Mouse (Mus musculus): ENCODE data around the gene Dop1b. TPM values are rescaled to one million over a fixed set of nuclear protein-coding genes. Genes with fewer than 3 reads are reported as not detected.
"Not testable (repeated sequence)": the region's sequence is repeated elsewhere in the genome, so short reads cannot be mapped to it uniquely, and the experiment has no call there.

Dop1b gene
- polyA plus RNA-seq, 1 experiment: 13.4 TPM

DNA sequence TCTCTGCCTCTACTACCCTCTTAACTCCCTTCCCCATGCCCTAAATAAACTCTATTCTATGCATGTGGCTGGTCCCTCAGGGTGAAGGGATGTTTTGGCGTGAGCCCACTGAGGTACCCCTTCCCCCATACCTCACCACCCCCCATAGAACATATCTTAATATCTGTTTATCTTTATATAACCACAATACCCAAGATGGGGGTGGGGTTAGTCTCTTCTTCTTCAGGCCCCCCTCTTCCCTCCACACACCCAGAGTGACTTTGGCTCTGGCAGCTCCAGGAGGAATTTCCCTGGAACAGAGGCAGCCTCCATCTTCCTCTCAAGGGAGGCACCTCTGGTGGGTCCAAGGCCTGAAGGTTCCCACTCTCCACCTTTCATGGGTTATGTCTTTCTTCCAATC is 108.3 kb downstream of the Dop1b start:
- Histone ChIP-seq H3K4me3 (no peak overlapping the region), H3K27me3 (ENCODE audit: control insufficient read depth, insufficient read depth, insufficient read length) (no peaks in the 10 kb centered on the region), H3K4me2 (ENCODE audit: low read depth) (no peak overlapping the region), H3K79me2 (ENCODE audit: control insufficient read depth, insufficient read depth) (no peaks in the 10 kb centered on the region), H3K36me3 (ENCODE audit: control insufficient read depth, insufficient read depth) (no peaks in the 10 kb centered on the region), H3ac (ENCODE audit: control insufficient read depth, insufficient read length) (no peak overlapping the region)
- no peak for TF ChIP-seq MYOG (IDR thresholded peaks at IDR 0.05; ENCODE audit: control insufficient read depth in 1 of 3, insufficient read depth in 1 of 3, insufficient read length in 2 of 3, low read depth in 2 of 3)
- TF ChIP-seq SRF (IDR thresholded peaks at IDR 0.05; ENCODE audit: control insufficient read depth, insufficient read length, low read depth): no peak
- TF ChIP-seq TCF12 (IDR thresholded peaks at IDR 0.05; ENCODE audit: insufficient read depth, poor library complexity, severe bottlenecking): no peak
- TF ChIP-seq MYOD1 (IDR thresholded peaks at IDR 0.05; ENCODE audit: control insufficient read depth in 1 of 3, insufficient read length in 2 of 3, low read depth in 2 of 3): no peak
- no peak for TF ChIP-seq REST (IDR thresholded peaks at IDR 0.05; ENCODE audit: insufficient read depth, insufficient read length)
- TF ChIP-seq USF1 (IDR thresholded peaks at IDR 0.05; ENCODE audit: low read depth): no peak
- TF ChIP-seq E2F4 (IDR thresholded peaks at IDR 0.05; ENCODE audit: insufficient read depth): no peak
- TF ChIP-seq CEBPB (IDR thresholded peaks at IDR 0.05; ENCODE audit: insufficient read depth, poor library complexity, severe bottlenecking): no peak
- no peak for TF ChIP-seq POLR2AphosphoS2 (IDR thresholded peaks at IDR 0.05; ENCODE audit: insufficient read length, low read depth)
- no peak for TF ChIP-seq POLR2A (IDR thresholded peaks at IDR 0.05; ENCODE audit: insufficient read length, low read depth)
- no peak for TF ChIP-seq TCF3 (IDR thresholded peaks at IDR 0.05; ENCODE audit: insufficient read length, low read depth)
- TF ChIP-seq MAX (IDR thresholded peaks at IDR 0.05; ENCODE audit: low read depth): no peak

DNA sequence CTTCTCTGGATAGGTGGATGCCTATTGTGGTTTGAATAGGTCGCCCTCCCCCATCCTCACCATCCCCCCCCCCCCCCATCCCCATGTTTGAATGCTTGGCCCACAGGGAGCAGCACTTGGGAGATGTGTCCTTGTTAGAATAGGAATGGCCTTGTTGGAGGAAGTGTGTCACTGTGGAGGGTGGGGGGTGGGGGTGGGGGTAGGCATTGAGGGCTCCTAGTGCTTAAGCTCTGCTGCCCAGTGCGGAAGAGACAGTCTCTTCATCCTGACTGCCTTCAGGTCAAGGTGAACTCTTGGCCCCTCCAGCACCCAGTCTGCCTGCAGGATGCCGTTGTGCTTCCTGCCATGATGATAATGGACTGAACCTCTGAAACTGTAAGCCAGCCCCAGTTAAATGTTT is 110.0 kb downstream of the Dop1b start:
- Histone ChIP-seq H3K79me2 (ENCODE audit: control insufficient read depth, insufficient read depth) (no peaks in the 10 kb centered on the region), H3K36me3 (ENCODE audit: control insufficient read depth, insufficient read depth) (no peaks in the 10 kb centered on the region), H3ac (ENCODE audit: control insufficient read depth, insufficient read length) (no peak overlapping the region), H3K4me3 (no peak overlapping the region), H3K27me3 (ENCODE audit: control insufficient read depth, insufficient read depth, insufficient read length) (no peaks in the 10 kb centered on the region), H3K4me2 (ENCODE audit: low read depth) (no peak overlapping the region)
- TF ChIP-seq E2F4 (IDR thresholded peaks at IDR 0.05; ENCODE audit: insufficient read depth) (no peak), POLR2AphosphoS2 (IDR thresholded peaks at IDR 0.05; ENCODE audit: insufficient read length, low read depth) (no peak), USF1 (IDR thresholded peaks at IDR 0.05; ENCODE audit: low read depth) (no peak), REST (IDR thresholded peaks at IDR 0.05; ENCODE audit: insufficient read depth, insufficient read length) (no peak), MAX (IDR thresholded peaks at IDR 0.05; ENCODE audit: low read depth) (no peak), MYOD1 (IDR thresholded peaks at IDR 0.05; ENCODE audit: control insufficient read depth in 1 of 3, insufficient read length in 2 of 3, low read depth in 2 of 3) (no peak), SRF (IDR thresholded peaks at IDR 0.05; ENCODE audit: control insufficient read depth, insufficient read length, low read depth) (no peak), MYOG (IDR thresholded peaks at IDR 0.05; ENCODE audit: control insufficient read depth in 1 of 3, insufficient read depth in 1 of 3, insufficient read length in 2 of 3, low read depth in 2 of 3) (no peak)

DNA sequence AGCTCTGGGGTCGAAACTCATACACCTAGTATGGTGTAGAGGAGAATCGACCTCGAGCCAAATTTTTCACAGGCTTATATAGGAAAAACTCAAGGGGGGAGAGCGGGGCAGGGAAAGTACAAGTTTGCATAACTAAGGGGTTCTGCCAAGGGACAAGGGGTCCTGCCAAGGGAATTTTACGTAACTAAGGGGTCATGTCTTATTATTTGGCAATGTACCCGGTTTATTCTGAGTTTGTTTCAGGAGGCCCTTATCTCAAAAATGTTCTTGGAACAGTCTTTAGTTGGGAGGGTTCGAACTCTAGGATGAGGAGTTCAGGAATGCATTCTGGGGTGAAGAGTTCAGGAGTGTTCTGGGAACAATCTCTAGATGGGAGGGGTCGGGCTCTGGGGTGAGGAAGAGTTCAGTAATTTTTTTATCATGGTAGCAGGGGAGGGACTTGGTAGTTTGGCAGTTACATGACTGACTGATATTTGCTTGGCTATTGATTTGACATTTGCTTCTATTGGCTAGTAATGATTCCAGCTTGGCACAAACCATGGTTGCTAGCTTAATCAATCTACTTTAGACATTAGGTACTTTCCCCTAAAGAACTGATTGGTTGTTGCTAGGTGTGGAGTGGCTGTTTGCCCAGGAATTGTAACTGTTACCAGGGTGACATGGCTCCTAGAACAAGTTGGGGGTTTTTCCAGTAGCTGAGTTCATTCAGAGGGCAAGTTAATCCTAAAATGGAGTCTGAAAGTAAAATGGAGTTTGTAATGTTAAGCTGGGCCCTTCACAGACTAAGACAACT is 110.9 kb downstream of the Dop1b start:
- not testable (repeated sequence) for H3K27me3 ChIP-seq (ENCODE audit: control insufficient read depth, insufficient read depth, insufficient read length)

DNA sequence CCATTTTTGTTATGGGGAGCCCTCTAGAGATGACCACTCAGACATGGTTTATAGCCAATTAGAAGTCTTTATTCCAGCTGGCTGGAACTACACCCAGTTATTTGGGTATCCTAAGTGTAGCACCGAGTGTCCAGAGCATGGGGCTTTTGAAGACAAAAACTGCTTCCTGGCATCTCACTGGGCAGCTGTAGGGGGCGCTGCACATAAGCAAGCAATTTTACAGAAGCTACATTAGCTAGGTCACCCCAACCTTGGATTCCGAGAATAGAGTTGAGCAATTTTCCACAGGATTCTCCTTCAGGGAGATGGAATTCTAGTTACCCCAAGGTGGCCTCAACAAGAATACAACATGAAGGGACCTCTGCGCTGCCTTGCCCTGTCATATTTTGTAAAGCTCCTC is 113.1 kb downstream of the Dop1b start:
- H3K4me3 ChIP-seq: no peak overlapping the region
- no peak for TF ChIP-seq MYOD1 (IDR thresholded peaks at IDR 0.05; ENCODE audit: control insufficient read depth in 1 of 3, insufficient read length in 2 of 3, low read depth in 2 of 3)
- TF ChIP-seq MYOG (IDR thresholded peaks at IDR 0.05; ENCODE audit: control insufficient read depth in 1 of 3, insufficient read depth in 1 of 3, insufficient read length in 2 of 3, low read depth in 2 of 3): no peak
- TF ChIP-seq USF1 (IDR thresholded peaks at IDR 0.05; ENCODE audit: low read depth): no peak
- TF ChIP-seq TCF3 (IDR thresholded peaks at IDR 0.05; ENCODE audit: insufficient read length, low read depth): no peak
- no peak for TF ChIP-seq POLR2A (IDR thresholded peaks at IDR 0.05; ENCODE audit: insufficient read length, low read depth)
- TF ChIP-seq CEBPB (IDR thresholded peaks at IDR 0.05; ENCODE audit: insufficient read depth, poor library complexity, severe bottlenecking): no peak
- no peak for TF ChIP-seq E2F4 (IDR thresholded peaks at IDR 0.05; ENCODE audit: insufficient read depth)
- TF ChIP-seq SRF (IDR thresholded peaks at IDR 0.05; ENCODE audit: control insufficient read depth, insufficient read length, low read depth): no peak
- no peak for TF ChIP-seq REST (IDR thresholded peaks at IDR 0.05; ENCODE audit: insufficient read depth, insufficient read length)
- no peak for TF ChIP-seq TCF12 (IDR thresholded peaks at IDR 0.05; ENCODE audit: insufficient read depth, poor library complexity, severe bottlenecking)
- TF ChIP-seq POLR2AphosphoS2 (IDR thresholded peaks at IDR 0.05; ENCODE audit: insufficient read length, low read depth): no peak
- TF ChIP-seq MAX (IDR thresholded peaks at IDR 0.05; ENCODE audit: low read depth): no peak
- H3ac ChIP-seq (ENCODE audit: control insufficient read depth, insufficient read length): no peak overlapping the region
- H3K79me2 ChIP-seq (ENCODE audit: control insufficient read depth, insufficient read depth): no peaks in the 10 kb centered on the region
- H3K4me2 ChIP-seq (ENCODE audit: low read depth): no peak overlapping the region
- H3K36me3 ChIP-seq (ENCODE audit: control insufficient read depth, insufficient read depth): no peaks in the 10 kb centered on the region
- no peaks in the 10 kb centered on the region for H3K27me3 ChIP-seq (ENCODE audit: control insufficient read depth, insufficient read depth, insufficient read length)

More for the DNA sequence above, 110.9 kb downstream of the Dop1b start:
- not testable (repeated sequence) for H3K79me2 ChIP-seq (ENCODE audit: control insufficient read depth, insufficient read depth); H3K4me2 ChIP-seq (ENCODE audit: low read depth); H3K4me3 ChIP-seq; H3K36me3 ChIP-seq (ENCODE audit: control insufficient read depth, insufficient read depth); H3ac ChIP-seq (ENCODE audit: control insufficient read depth, insufficient read length)

DNA sequence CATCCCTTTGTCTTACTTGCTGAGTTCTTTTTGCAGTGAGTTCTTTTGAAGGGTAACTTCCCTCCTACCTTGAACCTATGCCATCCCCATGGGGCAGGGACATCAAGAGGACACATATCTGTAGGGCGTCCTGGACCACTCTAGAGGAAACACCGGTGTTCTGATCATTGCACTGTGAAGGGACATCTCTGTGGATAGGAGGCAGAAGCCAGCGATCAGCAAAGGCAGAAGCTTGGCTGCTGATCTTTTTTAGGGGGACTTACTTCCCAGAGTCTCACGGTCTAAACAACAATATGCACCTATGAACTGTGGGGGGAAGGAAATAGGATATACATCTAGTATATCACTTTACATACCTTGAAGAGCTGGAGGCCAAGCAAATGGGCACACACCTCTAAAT is 113.8 kb downstream of the Dop1b start:
- Histone ChIP-seq H3K36me3 (ENCODE audit: control insufficient read depth, insufficient read depth) (no peaks in the 10 kb centered on the region), H3K4me2 (ENCODE audit: low read depth) (no peak overlapping the region), H3K4me3 (no peak overlapping the region), H3K27me3 (ENCODE audit: control insufficient read depth, insufficient read depth, insufficient read length) (no peaks in the 10 kb centered on the region), H3K79me2 (ENCODE audit: control insufficient read depth, insufficient read depth) (no peaks in the 10 kb centered on the region), H3ac (ENCODE audit: control insufficient read depth, insufficient read length) (no peak overlapping the region)
- no peak for TF ChIP-seq POLR2AphosphoS2 (IDR thresholded peaks at IDR 0.05; ENCODE audit: insufficient read length, low read depth)
- no peak for TF ChIP-seq USF1 (IDR thresholded peaks at IDR 0.05; ENCODE audit: low read depth)
- no peak for TF ChIP-seq MAX (IDR thresholded peaks at IDR 0.05; ENCODE audit: low read depth)

All from myocyte (in vitro differentiated cells).